Mouse (Mus musculus): Measurements from ENCODE around the gene Racgap1. TPM values are rescaled to one million over a fixed set of nuclear protein-coding genes. Genes with fewer than 3 reads are reported as not detected.

Racgap1 gene
- total RNA-seq, 2 experiments from 2014 or later, result 46.4 to 47.3 TPM

DNA sequence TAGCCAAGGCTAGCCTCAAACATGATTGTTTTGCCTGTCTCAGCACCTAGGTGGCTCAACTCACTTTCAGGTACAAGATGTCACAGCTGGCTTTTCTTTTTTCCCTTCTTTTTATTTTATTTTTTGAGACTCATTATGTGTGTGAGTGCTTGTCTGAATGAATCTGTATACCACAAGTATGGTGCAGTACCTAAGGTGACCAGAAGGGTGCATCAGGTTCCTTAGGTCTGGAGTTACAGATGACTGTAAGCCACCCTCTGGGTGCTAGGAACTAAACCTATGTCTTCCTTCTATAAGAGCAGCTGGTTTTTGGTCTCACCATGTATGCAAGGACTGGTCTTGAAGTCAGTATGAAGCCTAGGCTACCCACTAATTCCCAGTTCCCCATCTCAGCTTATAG, 19.8 kb downstream of the Racgap1 start:
- peak; percentile 77 for ATAC-seq (replicated peaks; ENCODE audit: low FRiP score, poor library complexity, severe bottlenecking)

DNA sequence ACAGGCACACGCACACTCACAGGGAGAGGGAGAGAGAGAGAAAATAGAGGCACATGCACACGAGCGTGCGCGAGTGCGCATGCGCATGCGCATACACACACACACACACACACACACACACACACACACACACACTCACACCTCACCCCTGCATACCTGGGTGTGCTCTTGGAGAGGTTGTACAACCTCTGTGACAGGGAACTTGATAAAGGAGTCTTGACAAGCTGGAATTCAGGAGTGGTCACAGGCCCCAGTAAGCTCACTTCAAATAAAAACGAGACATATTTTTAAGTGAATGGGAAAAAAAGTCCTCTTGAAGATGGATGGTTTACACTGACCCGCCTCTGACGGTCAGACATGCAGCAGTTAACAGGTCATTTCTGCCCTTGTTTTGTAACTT, 29.4 kb downstream of the Racgap1 start:
- no peak for ATAC-seq (replicated peaks; ENCODE audit: low FRiP score, poor library complexity, severe bottlenecking)

DNA sequence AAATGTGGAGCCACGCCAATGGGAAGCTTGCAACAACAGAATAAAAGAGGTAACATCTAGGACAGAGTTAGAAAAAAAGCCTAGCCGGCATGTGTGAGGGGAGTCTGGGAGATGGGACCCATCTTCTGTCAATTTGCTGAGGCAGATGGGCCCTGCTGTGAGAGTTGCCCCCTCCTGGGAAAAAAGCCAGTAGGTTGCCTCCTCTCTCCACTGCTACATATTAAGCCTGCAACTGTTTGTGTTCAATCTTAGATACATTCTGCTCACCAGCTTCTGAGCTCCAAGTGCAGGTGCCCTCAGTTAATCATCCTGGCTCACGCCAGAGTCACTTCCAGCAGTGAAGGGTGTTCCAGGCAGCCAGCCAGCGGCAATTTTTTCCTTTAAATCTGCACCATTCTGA, 31.6 kb downstream of the Racgap1 start:
- no peak for ATAC-seq (replicated peaks; ENCODE audit: low FRiP score, poor library complexity, severe bottlenecking)

DNA sequence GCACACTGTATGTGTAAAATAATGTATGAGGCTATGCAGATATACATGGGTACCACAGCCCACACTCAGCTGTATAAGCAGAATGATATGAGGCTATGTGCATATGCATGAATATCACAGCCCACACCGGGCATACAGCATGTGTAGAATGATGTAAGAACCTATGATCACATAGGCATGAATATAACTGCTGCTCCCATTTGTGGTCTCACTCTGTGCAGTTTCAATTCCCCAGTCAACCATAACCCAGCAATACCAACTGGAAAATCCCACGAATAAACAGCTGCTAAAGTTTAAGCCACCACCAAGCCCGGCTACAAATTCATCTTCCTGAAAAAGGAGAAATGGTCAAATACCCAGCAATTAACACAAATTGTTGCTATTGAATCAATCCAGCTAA, 32.9 kb downstream of the Racgap1 start:
- ATAC-seq (replicated peaks; ENCODE audit: low FRiP score, poor library complexity, severe bottlenecking), result no peak

DNA sequence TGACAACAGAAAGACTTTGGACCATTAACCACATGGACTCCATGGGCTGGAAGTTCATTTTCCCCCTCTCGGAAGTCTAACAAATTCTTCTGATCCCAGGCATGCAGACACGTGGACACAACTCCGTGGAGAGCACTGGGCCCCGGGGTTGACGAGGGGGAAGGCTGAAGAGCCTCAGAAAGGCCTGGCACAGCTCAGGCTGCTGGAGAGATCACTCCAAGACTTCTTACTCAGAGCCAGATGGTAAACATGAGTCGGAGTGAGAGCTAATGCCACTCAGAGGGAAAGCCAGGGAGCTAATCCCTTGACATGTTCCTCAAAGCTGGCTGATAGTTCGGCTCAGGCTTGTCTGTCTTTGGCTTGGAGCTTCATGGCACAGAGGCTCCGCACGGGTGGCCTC, 36.2 kb downstream of the Racgap1 start:
- ATAC-seq (replicated peaks; ENCODE audit: low FRiP score, poor library complexity, severe bottlenecking), result no peak

DNA sequence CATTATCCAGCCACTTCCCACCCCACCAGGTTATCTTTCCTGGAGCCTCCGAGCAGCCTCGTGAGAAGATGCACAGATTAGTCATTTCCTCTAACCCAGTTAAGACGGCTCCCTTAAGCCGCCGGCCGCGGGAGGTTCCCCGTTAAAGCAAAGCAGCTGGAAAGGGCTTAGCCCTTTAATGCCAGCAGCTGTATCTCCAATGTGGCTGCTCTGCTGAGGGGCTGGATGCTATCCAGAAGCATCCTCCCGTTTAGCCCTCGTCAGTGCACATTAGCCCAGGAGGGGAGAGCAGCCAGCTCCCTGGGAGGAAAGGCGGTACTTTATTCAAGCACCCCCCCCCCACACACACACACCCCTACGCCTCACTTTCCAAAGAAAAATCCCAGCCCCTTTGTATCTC, 36.7 kb downstream of the Racgap1 start:
- ATAC-seq (replicated peaks; ENCODE audit: low FRiP score, poor library complexity, severe bottlenecking), result no peak

DNA sequence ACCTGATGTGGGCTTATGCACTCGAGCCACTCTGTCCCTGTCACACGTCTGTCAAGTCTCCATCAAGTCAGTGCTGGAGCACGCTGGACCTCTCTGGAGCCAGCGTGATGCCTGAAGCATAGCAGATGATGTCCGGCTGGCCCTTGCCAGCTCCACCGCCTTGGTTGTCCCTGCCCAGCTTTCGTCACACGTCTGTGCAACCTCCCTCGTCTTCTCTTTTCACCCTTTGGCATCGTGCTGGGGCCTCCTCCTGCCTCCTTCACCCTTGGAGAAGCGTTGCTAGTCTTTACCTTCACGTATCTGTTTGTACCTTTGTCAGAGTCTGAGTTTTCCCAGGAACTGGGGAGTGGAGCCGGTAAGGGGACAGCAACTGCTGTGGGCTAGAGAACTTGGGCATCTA, 37.2 kb downstream of the Racgap1 start:
- ATAC-seq (replicated peaks; ENCODE audit: low FRiP score, poor library complexity, severe bottlenecking), result no peak

DNA sequence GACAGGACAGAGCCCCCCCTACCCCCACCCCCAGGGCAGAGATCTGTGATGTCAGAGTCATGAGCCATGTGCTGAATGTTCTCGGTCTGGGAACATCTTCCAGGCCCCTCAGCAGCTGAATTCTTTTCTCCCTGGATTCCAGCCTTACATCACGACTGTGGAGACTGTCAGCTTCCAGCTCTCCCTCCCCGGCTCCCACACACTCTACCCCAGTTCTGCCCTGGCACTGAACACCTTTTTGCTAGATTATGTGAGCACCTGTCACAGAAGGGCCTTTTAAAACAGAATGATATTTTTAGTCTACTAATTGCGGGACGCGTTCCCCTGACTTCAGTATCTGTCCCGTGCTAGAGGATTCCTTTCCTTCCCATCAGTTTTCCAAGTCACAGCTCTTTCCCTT, 39.9 kb downstream of the Racgap1 start:
- ATAC-seq (replicated peaks; ENCODE audit: low FRiP score, poor library complexity, severe bottlenecking), result 0 out of 2 replicates have a peak, but pooled peaks have one; percentile 33

DNA sequence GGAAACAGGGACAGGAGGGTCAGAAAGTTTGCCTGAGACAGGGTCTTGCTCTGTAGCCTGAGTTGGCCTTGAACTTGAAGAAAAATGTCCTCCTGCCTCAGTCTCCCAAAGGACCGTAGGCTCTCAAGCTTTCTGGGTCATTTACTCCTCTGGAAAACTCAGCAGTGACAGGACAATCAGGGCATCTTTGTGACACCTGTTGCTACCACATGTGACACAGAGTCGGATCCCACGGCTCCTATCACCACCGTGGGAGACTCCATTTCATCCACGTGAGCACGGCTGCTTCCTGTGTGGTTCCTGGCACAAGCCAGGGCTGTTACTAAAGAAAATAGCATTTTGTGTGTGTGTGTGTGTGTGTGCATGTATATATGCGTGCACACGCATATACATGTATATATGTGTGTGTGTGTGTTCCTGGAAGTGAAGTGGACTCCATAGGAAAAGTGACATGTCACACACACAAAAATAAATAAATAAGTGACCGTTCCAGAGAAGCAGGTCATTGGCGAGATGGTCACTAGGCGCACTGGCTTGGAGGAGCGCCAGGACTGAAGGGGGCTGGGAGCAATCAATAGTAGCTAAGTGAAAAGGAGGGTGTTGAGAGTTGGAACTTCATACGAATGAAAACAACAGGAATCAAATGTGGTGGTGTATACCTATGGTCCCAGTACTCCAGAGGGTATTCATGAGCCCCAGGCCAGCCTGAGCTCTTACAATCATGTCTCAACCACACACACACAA, 42.9 kb downstream of the Racgap1 start:
- ATAC-seq (replicated peaks; ENCODE audit: low FRiP score, poor library complexity, severe bottlenecking), result no peak

DNA sequence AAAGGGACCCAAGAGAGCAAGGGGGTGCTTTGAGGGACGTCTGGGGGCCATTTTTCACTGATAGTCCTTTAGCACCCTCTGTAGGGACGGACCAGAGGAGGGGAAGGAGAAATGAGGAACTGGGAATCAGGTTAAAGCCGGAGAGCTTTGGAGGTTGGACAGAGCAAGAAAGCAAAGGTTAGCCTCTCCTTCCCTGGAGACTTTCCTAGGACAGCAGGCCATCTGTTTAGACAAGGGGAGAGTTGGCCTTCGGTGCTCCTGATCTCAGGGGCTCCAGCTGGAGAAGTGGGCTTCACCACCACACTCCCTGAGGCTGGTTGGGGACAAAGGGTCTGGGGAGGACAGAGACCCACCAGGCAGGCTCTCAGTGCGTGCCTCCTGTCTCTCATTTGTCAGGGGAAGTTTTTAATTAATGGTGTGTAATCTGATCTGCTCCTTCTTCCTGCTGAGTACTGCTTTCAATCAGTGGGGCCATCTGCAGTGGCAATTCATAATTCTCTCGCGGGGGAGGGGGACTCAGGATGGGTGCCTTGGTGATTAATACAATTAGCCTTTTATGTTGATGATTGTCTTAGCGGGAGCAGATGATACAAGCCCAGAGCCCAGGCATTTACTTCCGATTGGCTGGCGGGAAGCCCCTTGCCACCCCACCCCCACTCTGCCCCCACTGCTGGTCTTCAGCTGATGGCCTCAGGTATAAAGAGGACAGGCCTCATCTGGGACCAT, 43.9 kb downstream of the Racgap1 start:
- no peak for ATAC-seq (replicated peaks; ENCODE audit: low FRiP score, poor library complexity, severe bottlenecking)

DNA sequence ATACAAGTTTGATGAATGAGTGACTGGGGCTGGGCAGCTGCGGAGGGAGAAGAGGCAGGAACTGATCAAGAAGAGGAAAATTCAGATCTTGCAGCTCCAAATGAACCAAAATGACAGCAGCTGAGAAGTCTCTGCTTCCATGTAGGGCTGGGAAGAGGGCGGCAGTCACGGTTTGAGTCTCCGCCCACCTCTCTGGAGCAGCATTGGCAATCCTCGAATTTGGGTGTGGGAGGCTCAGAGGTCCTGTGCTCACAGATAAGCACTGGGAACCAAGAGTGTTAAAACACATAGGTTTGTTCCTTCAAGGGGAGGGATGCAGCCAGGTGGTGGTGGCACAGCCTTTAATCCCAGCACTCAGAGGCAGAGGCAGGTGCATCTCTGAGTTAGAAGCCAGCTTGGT, 44.9 kb downstream of the Racgap1 start:
- ATAC-seq (replicated peaks; ENCODE audit: low FRiP score, poor library complexity, severe bottlenecking), result peak; percentile 79

DNA sequence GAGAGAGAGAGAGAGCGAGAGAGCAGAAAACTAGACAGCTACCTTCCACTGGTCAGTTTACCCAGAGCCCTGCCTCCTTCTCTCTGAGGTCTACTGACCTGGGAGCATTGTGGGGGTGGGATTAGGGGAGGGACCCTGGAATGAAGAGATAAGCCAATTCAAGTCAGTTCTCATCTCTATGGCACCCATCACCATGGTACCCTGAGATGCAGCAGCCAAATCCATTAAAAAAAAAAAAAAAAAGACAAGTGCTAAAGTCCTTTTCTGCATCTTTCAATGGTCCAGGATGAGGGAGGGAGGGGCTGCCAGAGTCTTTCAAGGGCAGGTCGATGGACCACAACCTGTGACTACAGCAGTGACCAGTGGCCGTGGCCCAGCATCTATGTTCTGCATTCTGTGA, 45.9 kb downstream of the Racgap1 start:
- no peak for ATAC-seq (replicated peaks; ENCODE audit: low FRiP score, poor library complexity, severe bottlenecking)

DNA sequence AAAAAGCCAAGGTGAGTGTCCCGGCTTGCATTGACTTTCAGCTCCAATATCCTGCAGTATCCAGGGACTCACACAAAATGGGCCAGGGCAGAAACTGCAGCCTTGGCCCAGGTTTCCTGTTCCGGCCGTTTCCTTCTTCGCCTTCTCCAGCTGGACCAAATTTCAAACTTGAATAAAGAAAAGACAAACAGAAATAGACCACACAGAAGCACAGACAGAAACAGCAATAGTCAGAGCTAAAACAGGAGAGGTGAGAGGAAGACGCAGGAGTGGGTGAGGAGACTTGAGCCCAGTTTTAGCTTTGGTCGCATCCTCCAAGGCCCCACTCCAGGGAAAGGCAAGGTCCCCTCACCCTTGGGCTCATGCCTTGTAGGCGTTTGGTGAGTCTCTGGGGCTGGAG, 48.2 kb downstream of the Racgap1 start:
- no peak for ATAC-seq (replicated peaks; ENCODE audit: low FRiP score, poor library complexity, severe bottlenecking)

DNA sequence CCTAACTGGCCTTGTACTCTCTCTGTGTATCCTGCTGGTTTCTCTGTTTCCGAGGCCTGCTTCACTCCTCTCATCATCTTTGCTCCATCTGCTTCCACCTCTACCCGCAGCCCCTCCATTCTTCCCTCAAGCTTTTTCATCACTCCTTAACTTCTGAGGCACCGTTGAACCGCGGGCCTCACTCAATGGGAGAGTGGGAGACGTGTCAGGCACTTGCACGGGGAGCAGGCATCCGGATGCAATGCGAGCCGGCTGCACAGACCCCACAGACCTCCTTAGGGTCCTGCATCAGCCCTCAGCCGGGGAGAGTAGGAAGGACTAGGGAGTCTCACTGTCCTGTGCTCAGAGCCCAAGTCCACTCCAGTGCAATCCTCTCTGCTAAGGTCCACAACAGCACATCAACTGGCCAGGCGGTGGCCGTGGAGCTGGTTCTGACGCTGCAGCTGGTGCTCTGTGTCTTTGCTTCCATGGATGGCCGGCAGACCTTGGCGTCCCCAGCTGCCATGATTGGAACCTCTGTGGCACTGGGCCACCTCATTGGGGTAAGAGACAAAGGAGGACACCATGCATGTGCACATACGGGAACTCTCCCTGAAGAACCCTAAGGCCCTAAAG, 49.1 kb downstream of the Racgap1 start:
- no peak for ATAC-seq (replicated peaks; ENCODE audit: low FRiP score, poor library complexity, severe bottlenecking)

DNA sequence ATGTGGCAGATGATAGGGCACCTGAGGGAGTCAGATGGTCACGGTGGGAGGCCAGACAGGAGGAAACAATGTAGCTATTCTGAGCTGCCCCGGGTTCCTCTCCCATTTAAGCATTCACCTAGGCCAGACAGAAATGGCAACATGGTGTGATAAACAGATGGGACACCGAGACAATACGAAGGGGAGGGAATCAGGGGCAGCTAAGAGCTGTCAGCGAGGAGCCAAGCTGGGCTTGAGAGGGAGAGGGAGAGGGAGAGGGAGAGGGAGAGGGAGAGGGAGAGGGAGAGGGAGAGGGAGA, 49.7 kb downstream of the Racgap1 start:
- ATAC-seq (replicated peaks; ENCODE audit: low FRiP score, poor library complexity, severe bottlenecking), result no peak

DNA sequence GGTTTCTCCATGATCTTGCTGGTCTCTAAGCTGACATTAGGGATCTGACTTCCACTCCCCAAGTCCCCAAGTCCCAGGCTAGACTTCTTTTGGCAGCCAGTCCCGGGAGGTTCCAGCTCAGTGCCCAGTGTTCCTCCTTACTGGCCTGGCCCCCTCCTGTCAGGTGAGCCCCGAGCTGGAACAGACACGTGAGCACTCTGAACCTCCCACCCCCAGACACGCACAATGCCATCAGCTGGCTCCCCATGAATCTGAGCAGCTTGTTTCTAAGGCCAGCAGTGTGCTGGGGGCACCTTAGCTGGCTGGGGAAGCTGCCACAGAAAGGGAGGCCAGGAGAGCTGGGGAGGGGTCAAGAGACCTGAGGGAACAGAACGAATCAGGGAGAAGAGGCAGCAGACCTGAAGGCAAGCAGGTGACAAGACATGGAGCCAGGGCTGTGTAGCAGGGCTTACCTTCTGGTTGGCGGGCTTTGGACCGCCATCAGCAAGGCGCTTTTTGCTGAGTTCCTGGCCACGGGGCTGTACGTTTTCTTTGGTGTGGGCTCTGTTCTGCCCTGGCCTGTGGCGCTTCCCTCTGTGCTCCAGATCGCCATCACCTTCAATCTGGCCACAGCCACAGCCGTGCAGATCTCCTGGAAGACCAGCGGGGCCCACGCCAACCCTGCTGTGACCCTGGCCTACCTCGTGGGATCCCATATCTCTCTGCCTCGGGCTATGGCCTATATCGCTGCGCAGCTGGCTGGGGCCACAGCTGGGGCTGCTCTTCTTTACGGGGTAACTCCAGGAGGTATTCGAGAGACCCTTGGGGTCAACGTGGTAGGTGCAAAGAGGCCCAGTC, 50.3 kb downstream of the Racgap1 start, which contains the start of gene Aqp6:
Gene Aqp6 (plus strand): TSS at position 415 of the 837 bp plus-strand sequence.
- no peak for ATAC-seq (replicated peaks; ENCODE audit: low FRiP score, poor library complexity, severe bottlenecking)

DNA sequence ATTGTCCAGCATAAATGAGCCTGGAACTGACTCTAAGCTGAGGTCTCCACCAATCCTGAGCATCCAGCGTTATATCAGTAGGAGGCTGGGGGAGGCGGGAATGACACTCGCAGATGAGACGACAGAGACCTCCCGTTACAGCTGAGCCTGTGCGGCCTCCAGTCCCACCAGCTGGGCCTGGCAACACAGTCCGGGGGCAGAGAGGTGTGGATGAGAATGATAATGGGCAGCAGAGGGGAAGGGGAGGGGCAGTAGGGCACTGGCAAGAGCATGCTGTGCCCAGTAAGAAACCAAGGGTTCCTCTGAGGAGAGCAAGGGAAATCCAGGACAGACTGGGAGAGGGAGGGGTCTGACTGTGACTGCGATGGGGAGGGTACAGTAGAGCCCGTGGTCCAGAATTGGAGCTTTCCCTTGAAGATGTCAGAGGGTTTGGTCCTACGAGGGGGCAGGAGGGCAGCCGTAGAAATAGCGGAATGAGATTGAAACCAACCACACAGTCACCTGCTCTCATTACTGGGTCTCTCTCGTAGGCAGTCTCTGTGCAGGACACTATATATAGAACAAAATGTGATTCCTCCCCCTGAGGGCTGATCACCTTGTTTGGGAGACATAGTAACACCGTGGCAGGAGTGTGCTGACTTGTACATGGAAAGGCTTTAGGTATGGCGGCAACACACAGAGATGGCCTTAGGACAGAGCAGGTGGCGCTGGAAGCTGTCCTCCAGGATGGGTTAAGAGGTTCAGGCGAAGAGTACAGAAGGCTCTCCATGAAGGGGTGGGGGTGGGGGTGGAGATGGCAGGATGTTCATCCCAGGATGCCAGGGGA, 52.0 kb downstream of the Racgap1 start:
- ATAC-seq (replicated peaks; ENCODE audit: low FRiP score, poor library complexity, severe bottlenecking), result no peak

DNA sequence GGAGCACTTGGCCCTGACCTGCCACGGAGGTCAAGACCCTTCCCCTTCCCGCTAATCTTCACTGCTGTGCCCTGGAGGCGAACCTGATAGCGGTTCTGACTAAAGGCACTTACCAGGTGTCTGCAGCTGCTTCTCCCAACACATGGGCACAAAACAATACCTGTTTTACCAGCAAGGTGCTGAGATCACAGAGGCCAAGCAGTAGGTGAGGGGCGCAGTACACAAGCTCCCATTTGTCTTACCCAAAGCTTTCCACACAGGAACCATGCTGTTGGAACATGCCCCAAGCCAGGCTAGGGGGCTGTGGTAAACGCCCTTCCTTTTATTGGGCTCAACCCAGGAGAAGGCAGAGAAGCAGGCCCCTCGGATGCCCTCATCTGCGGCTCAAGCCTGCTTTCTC, 53.9 kb downstream of the Racgap1 start:
- no peak for ATAC-seq (replicated peaks; ENCODE audit: low FRiP score, poor library complexity, severe bottlenecking)

DNA sequence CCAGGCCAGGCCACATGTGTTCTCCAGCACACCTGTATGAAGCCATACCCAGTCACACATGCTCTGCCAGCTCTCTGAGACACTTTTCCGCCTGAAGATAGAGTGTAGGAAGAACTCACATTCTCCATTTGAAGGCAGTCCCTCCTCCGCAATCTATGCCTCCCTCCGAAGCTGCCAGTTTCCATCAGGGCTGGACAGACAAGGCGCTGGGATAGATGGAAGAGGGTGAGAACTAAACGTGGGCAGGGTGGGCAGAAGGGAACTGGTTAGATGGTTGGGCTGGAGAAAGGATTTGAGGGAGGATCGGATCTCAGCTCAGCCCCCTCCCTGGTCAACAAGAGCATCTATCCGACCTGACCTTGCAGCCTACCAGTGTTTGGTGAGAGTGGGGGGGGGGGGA, 54.6 kb downstream of the Racgap1 start:
- ATAC-seq (replicated peaks; ENCODE audit: low FRiP score, poor library complexity, severe bottlenecking), result no peak

Data from erythroblast, adult 5-6 weeks (primary cell).